Mouse (Mus musculus) myocyte (in vitro differentiated cells): ENCODE results near the gene Ubtd2.

Experiments used
- E2F4 ChIP-seq: IDR thresholded peaks from one replicate; pipeline ENCODE4 v1.6.1; 2011; ENCODE audit warnings: mild to moderate bottlenecking, control low read depth, moderate library complexity; ENCODE audit not compliant: insufficient read depth
- MAX ChIP-seq: IDR thresholded peaks from one replicate; pipeline ENCODE4 v1.6.1; 2011; ENCODE audit warnings: low read depth, mild to moderate bottlenecking, control low read depth
- MYOD1 ChIP-seq, 3 experiments: IDR thresholded peaks; one replicate each; pipeline ENCODE4 v1.6.1; 2011; ENCODE audit warnings: control low read depth in 2 of 3, low read depth in 2 of 3, mild to moderate bottlenecking in 2 of 3, moderate library complexity in 1 of 3; ENCODE audit not compliant: insufficient read length in 2 of 3, control insufficient read depth in 1 of 3
- MYOG ChIP-seq, 3 experiments: IDR thresholded peaks; one replicate each; pipeline ENCODE4 v1.6.1; 2011; ENCODE audit warnings: control low read depth in 2 of 3, low read depth in 2 of 3, mild to moderate bottlenecking in 2 of 3; ENCODE audit not compliant: insufficient read length in 2 of 3, control insufficient read depth in 1 of 3, insufficient read depth in 1 of 3
- POLR2A ChIP-seq: IDR thresholded peaks from one replicate; pipeline ENCODE4 v1.6.1; 2011; ENCODE audit warnings: low read depth, mild to moderate bottlenecking, control low read depth, moderate library complexity; ENCODE audit not compliant: insufficient read length
- POLR2AphosphoS2 ChIP-seq: IDR thresholded peaks from one replicate; pipeline ENCODE4 v1.6.1; 2011; ENCODE audit warnings: low read depth, control low read depth; ENCODE audit not compliant: insufficient read length
- TCF3 ChIP-seq: IDR thresholded peaks from one replicate; pipeline ENCODE4 v1.6.1; 2011; ENCODE audit warnings: low read depth, control low read depth; ENCODE audit not compliant: insufficient read length
- USF1 ChIP-seq: IDR thresholded peaks from one replicate; pipeline ENCODE4 v1.6.1; 2011; ENCODE audit warnings: low read depth, mild to moderate bottlenecking, control low read depth, moderate library complexity

DNA sequence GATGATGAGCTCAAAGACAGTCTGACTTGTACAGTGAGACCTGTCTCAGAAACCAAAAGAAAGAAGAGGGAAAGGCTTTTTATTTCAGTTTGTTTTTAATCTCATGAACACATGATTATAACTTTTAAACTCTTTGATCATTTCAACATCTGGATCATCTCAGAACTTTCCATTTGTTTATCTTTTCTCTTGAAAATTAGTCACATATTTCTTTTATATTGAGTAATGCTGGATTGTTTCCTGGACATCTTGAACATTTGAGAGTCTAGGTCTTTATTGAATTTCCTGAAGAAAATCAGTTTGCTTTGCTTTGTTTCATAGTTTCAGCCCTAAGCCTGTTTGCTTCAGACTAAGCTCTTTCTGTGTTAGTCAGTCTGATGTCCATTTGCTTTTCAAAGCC, 33.2 kb downstream of the Ubtd2 start:
- TF ChIP-seq POLR2AphosphoS2 = no peak
- TF ChIP-seq POLR2A = no peak
- no peak for TF ChIP-seq USF1
- TF ChIP-seq MYOD1 (IDR thresholded peaks at IDR 0.05; ENCODE audit: control insufficient read depth in 1 of 3, insufficient read length in 2 of 3, low read depth in 2 of 3) = no peak
- no peak for TF ChIP-seq MAX
- TF ChIP-seq E2F4 = no peak
- TF ChIP-seq MYOG (IDR thresholded peaks at IDR 0.05; ENCODE audit: control insufficient read depth in 1 of 3, insufficient read depth in 1 of 3, insufficient read length in 2 of 3, low read depth in 2 of 3) = no peak
- TF ChIP-seq TCF3 = no peak
